Mouse (Mus musculus): ENCODE measurements around the gene Kazn.

The Kazn gene

GRCm38 (mm10) chr4:142239240-142240126 is at the start of gene Kazn:
Gene Kazn (minus strand): TSS chr4:142239401.
- peak; percentile 96 for DNase-seq (ENCODE audit: low spot score)

GRCm38 (mm10) chr4:142285471-142285870 is 46.3 kb upstream of the Kazn start:
- no peak for DNase-seq (ENCODE audit: low spot score)

GRCm38 (mm10) chr4:142283867-142284266 is 44.7 kb upstream of the Kazn start:
- no peak for DNase-seq (ENCODE audit: low spot score)

GRCm38 (mm10) chr4:142278197-142278575 is 39.0 kb upstream of the Kazn start:
- DNase-seq (ENCODE audit: low spot score) = no peak

GRCm38 (mm10) chr4:142277481-142278196 is 38.4 kb upstream of the Kazn start:
- DNase-seq (ENCODE audit: low spot score) = peak; percentile 56

- no peak for DNase-seq (ENCODE audit: low spot score)
These were observed 36.0 kb upstream of the Kazn start for GRCm38 (mm10) chr4:142275242-142275641.

- DNase-seq (ENCODE audit: low spot score) = no peak
These were observed 35.4 kb upstream of the Kazn start for GRCm38 (mm10) chr4:142274441-142275234.

- DNase-seq (ENCODE audit: low spot score) = no peak
These were observed 32.3 kb upstream of the Kazn start for GRCm38 (mm10) chr4:142271506-142271905.

GRCm38 (mm10) chr4:142267832-142268231 is 28.6 kb upstream of the Kazn start:
- no peak for DNase-seq (ENCODE audit: low spot score)

- DNase-seq (ENCODE audit: low spot score) = no peak
These were observed 28.2 kb upstream of the Kazn start for GRCm38 (mm10) chr4:142267348-142267819.

- DNase-seq (ENCODE audit: low spot score) = no peak
These were observed 25.1 kb upstream of the Kazn start for GRCm38 (mm10) chr4:142264335-142264734.

- DNase-seq (ENCODE audit: low spot score) = no peak
These were observed 22.5 kb upstream of the Kazn start for GRCm38 (mm10) chr4:142261725-142262124.

GRCm38 (mm10) chr4:142258730-142259129 is 19.5 kb upstream of the Kazn start:
- DNase-seq (ENCODE audit: low spot score) = no peak

GRCm38 (mm10) chr4:142254088-142254487 is 14.9 kb upstream of the Kazn start:
- no peak for DNase-seq (ENCODE audit: low spot score)

GRCm38 (mm10) chr4:142251471-142252354 is 12.5 kb upstream of the Kazn start:
- DNase-seq (ENCODE audit: low spot score) = no peak

- DNase-seq (ENCODE audit: low spot score) = no peak
These were observed 10.9 kb upstream of the Kazn start for GRCm38 (mm10) chr4:142250054-142250453.

GRCm38 (mm10) chr4:142249401-142249800 is 10.2 kb upstream of the Kazn start:
- DNase-seq (ENCODE audit: low spot score) = peak; percentile 74

- DNase-seq (ENCODE audit: low spot score) = peak; percentile 93
These were observed 9.2 kb upstream of the Kazn start for GRCm38 (mm10) chr4:142248426-142248825.

GRCm38 (mm10) chr4:142246698-142247097 is 7.5 kb upstream of the Kazn start:
- no peak for DNase-seq (ENCODE audit: low spot score)

- no peak for DNase-seq (ENCODE audit: low spot score)
These were observed 5.4 kb upstream of the Kazn start for GRCm38 (mm10) chr4:142244641-142245040.

GRCm38 (mm10) chr4:142242750-142243383 is 3.7 kb upstream of the Kazn start:
- DNase-seq (ENCODE audit: low spot score) = no peak
